8 mouse cellular contexts compared by ENCODE assay signal in genomic region chr5:122131076-122132051, GRCm38 (mm10). TPM values are rescaled to one million over a fixed set of nuclear protein-coding genes. Genes with fewer than 3 reads are reported as not detected.
A peak's percentile ranks its signal among the peaks of the same experiment; 100 is the strongest.
DNase-seq lines count a peak whose midpoint lies in the region; ATAC-seq and TF ChIP-seq lines count a peak whose summit lies in the region.

No protein-coding gene starts in this region.

- H3K9ac ChIP-seq in hindbrain, embryonic 16.5 days (ENCODE audit: low read depth, low read length), result peak overlapping the region; percentile 35

- H3K4me2 ChIP-seq in hindbrain, embryonic 16.5 days (ENCODE audit: low read length), result peak overlapping the region; percentile 59

- DNase-seq in T-cell, adult 2 months (ENCODE audit: low spot score), result peak; percentile 90
- peak; percentile 92 for DNase-seq in gastrocnemius, adult 2 months
- DNase-seq in left cerebral cortex, adult 2 months (ENCODE audit: extremely low spot score in 1 of 2, low spot score in 2 of 2), result peak; percentile 85 to 87
- DNase-seq in right cerebral cortex, adult 18-20 months, result peak; percentile 90
- peak; percentile 83 for DNase-seq in urinary bladder, adult 2 months (ENCODE audit: low spot score)

- H3K9me3 ChIP-seq in hindbrain, embryonic 16.5 days (ENCODE audit: control insufficient read depth, low read length), result no peaks in the 10 kb centered on the region

- H3K4me3 ChIP-seq in gastrocnemius, adult 2 months, result peak overlapping the region; percentile 68
- peak overlapping the region; percentile 29 for H3K4me3 ChIP-seq in hindbrain, embryonic 16.5 days (ENCODE audit: low read length)
- peak overlapping the region; percentile 47 for H3K4me3 ChIP-seq in left cerebral cortex, adult 2 months

- peaks cover 8% of the 10 kb centered on the region for H3K4me1 ChIP-seq in hindbrain, embryonic 16.5 days (ENCODE audit: control insufficient read depth, insufficient read depth, low read depth, low read length)

- intact Hi-C loops in gastrocnemius, adult 2 months (cut with DNase I), result loop anchor here (1.0 to 5.0 kb wide), 4 partner anchors 45 to 261 kb away; partner anchors contain the start of genes Arpc3, Rad9b, Tctn1 and Vps29
- intact Hi-C loops in left cerebral cortex, adult 2 months (cut with DNase I), result loop anchor here (5.0 kb wide), 1 partner anchor 131 kb away; the partner anchor contains the start of gene Tctn1

- peak; percentile 79 for ATAC-seq in common myeloid progenitor, adult 5-6 weeks (replicated peaks; ENCODE audit: low read depth, poor library complexity, severe bottlenecking)
- 0 out of 2 replicates have a peak, but pooled peaks have one; percentile 27 for ATAC-seq in hindbrain, embryonic 16.5 days
- peak; percentile 83 for ATAC-seq in megakaryocyte, adult 5-6 weeks (ENCODE audit: poor library complexity, severe bottlenecking)

- peak; percentile 95; the same call in 1 of the 2 replicates for TF ChIP-seq CTCF in gastrocnemius, adult 2 months (IDR thresholded peaks at IDR 0.05)
- peak; percentile 93 for TF ChIP-seq CTCF in left cerebral cortex, adult 2 months (IDR thresholded peaks at IDR 0.05)

- H3K27me3 ChIP-seq in hindbrain, embryonic 16.5 days (replicated peaks; ENCODE audit: control insufficient read depth, insufficient read depth, low read length), result peaks cover 6% of the 10 kb centered on the region

- WGBS in hindbrain, embryonic 16.5 days, result 10% methylated on average over 34 of the region's 34 CpGs

- no peaks in the 10 kb centered on the region for H3K36me3 ChIP-seq in hindbrain, embryonic 16.5 days (ENCODE audit: control insufficient read depth, insufficient read depth, low read length)

- peak overlapping the region; percentile 64 for H3K27ac ChIP-seq in gastrocnemius, adult 2 months
- no peak overlapping the region for H3K27ac ChIP-seq in hindbrain, embryonic 16.5 days (ENCODE audit: low read depth, low read length)
- H3K27ac ChIP-seq in left cerebral cortex, adult 2 months, result no peak overlapping the region

RNA-seq across cellular contexts. Expression of gene Ccdc63, which starts 9.3 kb away (rescaled TPM):
- total RNA-seq in common myeloid progenitor, adult 5-6 weeks (2017), result 0.14 and 1.4 TPM in 2 replicates
- total RNA-seq in gastrocnemius, adult 2 months (2021), result not detected
- 0.19 and 0.20 TPM in 2 replicates for polyA plus RNA-seq in hindbrain, embryonic 16.5 days (2015; fragmentation: Nextera tagmentation; extraction: Ambion mirVana)
- total RNA-seq in left cerebral cortex, adult 2 months (2021), result 1 to 10 TPM in 1 of 2 experiments, under 1 TPM in 1; 0.66 to 1.1 TPM
- 1.1 and 1.8 TPM in 2 replicates for total RNA-seq in megakaryocyte, adult 5-6 weeks (2015)
- 1.3 and 3.5 TPM in 2 replicates for total RNA-seq in megakaryocyte, adult 5-6 weeks (2017)
- polyA plus RNA-seq in urinary bladder, adult 2 months (2012; rRNA removed), result 0.18 and 0.19 TPM in 2 replicates

RNA-seq across cellular contexts. Expression of gene Ppp1cc, which starts 26.7 kb away (rescaled TPM):
- total RNA-seq in common myeloid progenitor, adult 5-6 weeks (2017), result 207 and 220 TPM in 2 replicates
- total RNA-seq in gastrocnemius, adult 2 months (2021), result 100 to 1,000 TPM; 154 to 155 TPM
- 182 and 185 TPM in 2 replicates for polyA plus RNA-seq in hindbrain, embryonic 16.5 days (2015; fragmentation: Nextera tagmentation; extraction: Ambion mirVana)
- 100 to 1,000 TPM; 176 to 195 TPM for total RNA-seq in left cerebral cortex, adult 2 months (2021)
- total RNA-seq in megakaryocyte, adult 5-6 weeks (2015), result 354 and 364 TPM in 2 replicates
- total RNA-seq in megakaryocyte, adult 5-6 weeks (2017), result 189 and 193 TPM in 2 replicates
- polyA plus RNA-seq in urinary bladder, adult 2 months (2012; rRNA removed), result 167 and 172 TPM in 2 replicates

RNA-seq across cellular contexts. Expression of gene Myl2, which starts 30.6 kb away (rescaled TPM):
- total RNA-seq in common myeloid progenitor, adult 5-6 weeks (2017), result not detected in 2 replicates
- 1,000 to 10,000 TPM in 1 of 2 experiments, 100 to 1,000 TPM in 1; 776 to 2,566 TPM for total RNA-seq in gastrocnemius, adult 2 months (2021)
- 1.9 and 2.7 TPM in 2 replicates for polyA plus RNA-seq in hindbrain, embryonic 16.5 days (2015; fragmentation: Nextera tagmentation; extraction: Ambion mirVana)
- total RNA-seq in left cerebral cortex, adult 2 months (2021), result 1 to 10 TPM in 1 of 2 experiments, under 1 TPM in 1; 0.86 to 1.4 TPM
- total RNA-seq in megakaryocyte, adult 5-6 weeks (2015), result 0.85 and 1.1 TPM in 2 replicates
- 3.4 and 6.4 TPM in 2 replicates for total RNA-seq in megakaryocyte, adult 5-6 weeks (2017)
- polyA plus RNA-seq in urinary bladder, adult 2 months (2012; rRNA removed), result not detected in 2 replicates

Comparison
In these comparisons a context has a peak if more than half of its experiments do, and no peak if none do; other contexts are left out.
1. ATAC-seq: peak in every context shown above with its lines; median percentile 83 in megakaryocyte, adult 5-6 weeks; 79 in common myeloid progenitor, adult 5-6 weeks; 27 in hindbrain, embryonic 16.5 days.
2. RNA of gene Myl2, which starts 30.6 kb away (total RNA-seq): 776 to 2,566 TPM in gastrocnemius, adult 2 months; 0.85 to 6.4 TPM in megakaryocyte, adult 5-6 weeks, 0.86 to 1.4 TPM in left cerebral cortex, adult 2 months and not detected in common myeloid progenitor, adult 5-6 weeks; every median in the first group is over 100 times any median in the second.
3. Peak in every context shown above with its lines, with median percentiles within 50 percentile points of each other: DNase-seq and H3K4me3 ChIP-seq.